ENCODE assay signal across 7 mouse cellular contexts in genomic region chr14:54164874-54165273, GRCm38 (mm10).
"Had no signal": no experiment of that assay in that cellular context is flagged by ENCODE, and none has a peak within 500 bp of the region (broad histone marks: within the 10 kb centered on the region; RNA-seq: fewer than 3 reads in every experiment).

No protein-coding gene starts in this region.

- ATAC-seq: lung, postnatal 0 days; midbrain, embryonic 16.5 days had no signal

- DNase-seq: kidney, postnatal 25 days; lung, adult 2 months; lung, postnatal 36 days; right cerebral cortex, postnatal 14 days; thymus, postnatal 14 days had no signal
